Mouse (Mus musculus) ES-E14 (cell line): ENCODE results near the gene Csf3.

Experiments used
- CHD2 ChIP-seq: IDR thresholded peaks from 2 replicates; pipeline ENCODE4 v1.6.1; 2014; ENCODE audit warnings: mild to moderate bottlenecking, low read depth, low read length, inconsistent platforms
- HCFC1 ChIP-seq: IDR thresholded peaks from 2 replicates; pipeline ENCODE4 v1.6.1; 2012; ENCODE audit warnings: low read length, inconsistent platforms, borderline replicate concordance; ENCODE audit not compliant: insufficient read depth
- MAFK ChIP-seq: IDR thresholded peaks from 2 replicates; pipeline ENCODE4 v1.6.1; 2014; ENCODE audit warnings: mild to moderate bottlenecking, low read depth, low read length, inconsistent platforms; ENCODE audit not compliant: insufficient read depth
- ZC3H11A ChIP-seq: IDR thresholded peaks from 2 replicates; pipeline ENCODE4 v1.6.1; 2012; ENCODE audit warnings: low read depth, mild to moderate bottlenecking, inconsistent platforms, low read length, borderline replicate concordance
- ZNF384 ChIP-seq: IDR thresholded peaks from 2 replicates; pipeline ENCODE4 v1.6.1; 2012; ENCODE audit warnings: low read depth, low read length, inconsistent platforms

- no peak for TF ChIP-seq HCFC1
- TF ChIP-seq CHD2: no peak
- TF ChIP-seq ZC3H11A: no peak
- no peak for TF ChIP-seq ZNF384
- no peak for TF ChIP-seq MAFK
Observed at GRCm38 (mm10) chr11:98696454-98697216, 4.4 kb upstream of the Csf3 start.
